Mouse (Mus musculus) cerebellum, adult 11-12 months (tissue): Measurements from ENCODE around the gene Ccnc.

Experiments
- DNase-seq: peaks from one replicate; pipeline ENCODE4 v3.0.0; 2022

Ccnc gene

GRCm38 (mm10) chr4:21807204-21807603 lies 79.7 kb downstream of the Ccnc start:
- DNase-seq = no peak
